Comparison of ENCODE assay signal across 8 mouse cellular contexts in genomic region chr3:84460952-84461351, GRCm38 (mm10). TPM values are rescaled to one million over a fixed set of nuclear protein-coding genes. Genes with fewer than 3 reads are reported as not detected.
DNase-seq lines count a peak whose midpoint lies in the region; ATAC-seq and TF ChIP-seq lines count a peak whose summit lies in the region.
"Had no signal": no experiment of that assay in that cellular context is flagged by ENCODE, and none has a peak within 500 bp of the region (broad histone marks: within the 10 kb centered on the region; RNA-seq: fewer than 3 reads in every experiment).

No protein-coding gene starts in this region.

- TF ChIP-seq CTCF in MEL (IDR thresholded peaks at IDR 0.05 in 2 of 3, conservative IDR thresholded peaks at IDR 0.05 in 1 of 3; ENCODE audit: control insufficient read depth in 1 of 3, insufficient read depth in 1 of 3, low read depth in 2 of 3, low read length in 3 of 3, poor library complexity in 1 of 3, severe bottlenecking in 1 of 3): no peak

- peak overlapping the region; percentile 75 for H3K27ac ChIP-seq in MEL (ENCODE audit: control insufficient read depth, low read depth, low read length)
- H3K27ac ChIP-seq in hindbrain, embryonic 12.5 days: peak overlapping the region; percentile 30; the same call in 1 of the 2 replicates
- H3K27ac ChIP-seq: neural tube, embryonic 13.5 days had no signal

- DNase-seq in MEL (ENCODE audit: low read depth, low spot score) (peak; percentile 91), liver (peak; percentile 87)
- peak; percentile 80 to 84 for DNase-seq in adrenal gland, postnatal 36 days
- DNase-seq in thymus, postnatal 25 days: peak; percentile 12
- no peak for DNase-seq in layer of hippocampus, adult 9-10 months (ENCODE audit: low spot score)
- no peak for DNase-seq in gastrocnemius, postnatal 4 days (ENCODE audit: low spot score in 2 of 2)

- no peaks in the 10 kb centered on the region for H3K27me3 ChIP-seq in MEL (ENCODE audit: control insufficient read depth in 1 of 2, insufficient read depth in 2 of 2, low read length in 2 of 2)
- H3K27me3 ChIP-seq in hindbrain, embryonic 12.5 days: peaks cover 4% of the 10 kb centered on the region; the same call in 1 of the 2 replicates
- H3K27me3 ChIP-seq: neural tube, embryonic 13.5 days had no signal

- TF ChIP-seq POLR2A in MEL (IDR thresholded peaks at IDR 0.05; ENCODE audit: control insufficient read depth in 1 of 2, insufficient read depth in 1 of 2, low read depth in 1 of 2, low read length in 2 of 2, poor library complexity in 1 of 2): no peak

- peak; percentile 92 to 98 for TF ChIP-seq EP300 in MEL (IDR thresholded peaks at IDR 0.05; ENCODE audit: low read depth in 1 of 2, low read length in 2 of 2)

- H3K9ac ChIP-seq in MEL (ENCODE audit: control insufficient read depth, low read depth, low read length, poor library complexity, severe bottlenecking): 0 out of 2 replicates have a peak overlapping the region, but pooled peaks have one; percentile 4
- H3K9ac ChIP-seq in hindbrain, embryonic 12.5 days: no peak overlapping the region
- H3K9ac ChIP-seq: neural tube, embryonic 13.5 days had no signal

- H3K4me2 ChIP-seq in hindbrain, embryonic 12.5 days (replicated peaks): no peak overlapping the region
- H3K4me2 ChIP-seq: neural tube, embryonic 13.5 days had no signal

- WGBS in hindbrain, embryonic 12.5 days: 27% methylated on average over 12 of the region's 12 CpGs

- no peak for TF ChIP-seq RAD21 in MEL (IDR thresholded peaks at IDR 0.05; ENCODE audit: low read depth, low read length)

- peaks cover 25 to 36% of the 10 kb centered on the region in 2 experiments for H3K4me1 ChIP-seq in MEL (ENCODE audit: control insufficient read depth in 1 of 2, insufficient read depth in 2 of 2, low read length in 2 of 2)
- H3K4me1 ChIP-seq in hindbrain, embryonic 12.5 days: peaks cover 18% of the 10 kb centered on the region

- H3K4me3 ChIP-seq in MEL (ENCODE audit: control insufficient read depth in 1 of 2, insufficient read depth in 1 of 2, low read depth in 2 of 2, low read length in 2 of 2): peak overlapping the region; percentile 5 to 12; a peak in 2 of 4 replicates
- H3K4me3 ChIP-seq in hindbrain, embryonic 12.5 days: no peak overlapping the region
- H3K4me3 ChIP-seq: neural tube, embryonic 13.5 days had no signal

- H3K9me3 ChIP-seq in MEL (replicated peaks; ENCODE audit: insufficient read depth, low read length): no peaks in the 10 kb centered on the region
- H3K9me3 ChIP-seq in hindbrain, embryonic 12.5 days (replicated peaks): no peaks in the 10 kb centered on the region
- H3K9me3 ChIP-seq: neural tube, embryonic 13.5 days had no signal

- H3K36me3 ChIP-seq in MEL (ENCODE audit: control insufficient read depth in 1 of 2, insufficient read depth in 2 of 2, low read length in 2 of 2): peaks cover 0 to 24% of the 10 kb centered on the region in 2 experiments; a peak in 2 of 4 replicates
- H3K36me3 ChIP-seq in hindbrain, embryonic 12.5 days: no peaks in the 10 kb centered on the region

- H3K79me2 ChIP-seq in MEL (ENCODE audit: control insufficient read depth, insufficient read depth, low read length, poor library complexity): no peaks in the 10 kb centered on the region

- ATAC-seq in hindbrain, embryonic 12.5 days (ENCODE audit: low FRiP score): no peak

TF ChIP-seq in MEL, 35 proteins besides CTCF, POLR2A, EP300 and RAD21:
- 0 out of 2 replicates have a peak, but pooled peaks have one; percentile 51 for TF ChIP-seq TBP (IDR thresholded peaks at IDR 0.05; ENCODE audit: low read depth, low read length)
- peak; percentile 100 for TF ChIP-seq ETS1 (IDR thresholded peaks at IDR 0.05; ENCODE audit: low read depth, low read length)
- peak; percentile 87 for TF ChIP-seq MAZ (IDR thresholded peaks at IDR 0.05; ENCODE audit: low read depth, low read length)
- peak; percentile 51 for TF ChIP-seq ZC3H11A (IDR thresholded peaks at IDR 0.05; ENCODE audit: low read depth, low read length)
- 0 out of 2 replicates have a peak, but pooled peaks have one; percentile 38 for TF ChIP-seq GABPA (IDR thresholded peaks at IDR 0.05; ENCODE audit: low read depth, low read length)
- peak; percentile 97 for TF ChIP-seq TCF12 (IDR thresholded peaks at IDR 0.05; ENCODE audit: low read depth, low read length)
- peak; percentile 97 for TF ChIP-seq MXI1 (IDR thresholded peaks at IDR 0.05; ENCODE audit: low read depth, low read length)
- TF ChIP-seq KAT2A (conservative IDR thresholded peaks at IDR 0.05; ENCODE audit: low read depth, low read length): peak; percentile 62
- peak; percentile 30; the same call in 1 of the 2 replicates for TF ChIP-seq CHD2 (IDR thresholded peaks at IDR 0.05; ENCODE audit: low read length)
- peak; percentile 35; the same call in 1 of the 2 replicates for TF ChIP-seq NELFE (IDR thresholded peaks at IDR 0.05; ENCODE audit: low read depth, low read length)
- peak; percentile 71; the same call in 1 of the 2 replicates for TF ChIP-seq MEF2A (IDR thresholded peaks at IDR 0.05; ENCODE audit: extremely low read depth, insufficient replicate concordance, low read depth, low read length, poor library complexity, severe bottlenecking)
- TF ChIP-seq TAL1 (IDR thresholded peaks at IDR 0.05; ENCODE audit: low read length): peak; percentile 89
- peak; percentile 95 for TF ChIP-seq USF1 (IDR thresholded peaks at IDR 0.05; ENCODE audit: low read depth, low read length)
- TF ChIP-seq ZMIZ1 (IDR thresholded peaks at IDR 0.05; ENCODE audit: low read depth, low read length): peak; percentile 75
- peak; percentile 66 for TF ChIP-seq HCFC1 (IDR thresholded peaks at IDR 0.05; ENCODE audit: low read depth, low read length)
- peak; percentile 57; the same call in 1 of the 2 replicates for TF ChIP-seq ELF1 (IDR thresholded peaks at IDR 0.05; ENCODE audit: low read depth, low read length)
- TF ChIP-seq UBTF (IDR thresholded peaks at IDR 0.05; ENCODE audit: borderline replicate concordance, insufficient read depth, low read depth, low read length): no peak
- TF ChIP-seq RCOR1 (IDR thresholded peaks at IDR 0.05; ENCODE audit: low read depth, low read length): peak; percentile 96
- TF ChIP-seq MYC (IDR thresholded peaks at IDR 0.05; ENCODE audit: low read depth, low read length): peak; percentile 97
- TF ChIP-seq CHD1 (IDR thresholded peaks at IDR 0.05; ENCODE audit: low read depth, low read length): no peak
- TF ChIP-seq ZNF384 (IDR thresholded peaks at IDR 0.05; ENCODE audit: low read depth, low read length): peak; percentile 33; the same call in 1 of the 2 replicates
- no peak for TF ChIP-seq POLR2AphosphoS5 (IDR thresholded peaks at IDR 0.05; ENCODE audit: borderline replicate concordance, low read depth, low read length)
- 0 out of 2 replicates have a peak, but pooled peaks have one; percentile 11 for TF ChIP-seq SMC3 (IDR thresholded peaks at IDR 0.05; ENCODE audit: low read depth, low read length)
- TF ChIP-seq MAX (IDR thresholded peaks at IDR 0.05; ENCODE audit: low read length): peak; percentile 100
- peak; percentile 87 for TF ChIP-seq MYB (IDR thresholded peaks at IDR 0.05; ENCODE audit: low read depth, low read length)
- TF ChIP-seq MAFK (IDR thresholded peaks at IDR 0.05; ENCODE audit: borderline replicate concordance, low read depth, low read length): peak; percentile 90
- no peak for TF ChIP-seq E2F4 (IDR thresholded peaks at IDR 0.05; ENCODE audit: borderline replicate concordance, low read depth, low read length)
- peak; percentile 98 for TF ChIP-seq BHLHE40 (IDR thresholded peaks at IDR 0.05; ENCODE audit: borderline replicate concordance, low read depth, low read length)
- TF ChIP-seq POLR2AphosphoS2 (IDR thresholded peaks at IDR 0.05; ENCODE audit: low read length): peak; percentile 50; the same call in 1 of the 2 replicates
- TF ChIP-seq SIN3A (IDR thresholded peaks at IDR 0.05; ENCODE audit: low read length): peak; percentile 99
- TF ChIP-seq NRF1 (IDR thresholded peaks at IDR 0.05; ENCODE audit: insufficient read depth, low read depth, low read length, poor library complexity, severe bottlenecking): no peak
- no peak for TF ChIP-seq JUND (IDR thresholded peaks at IDR 0.05; ENCODE audit: low read depth, low read length)
- peak in 1 of 2 experiments; percentile 79; a peak in 2 of 4 replicates for TF ChIP-seq USF2 (IDR thresholded peaks at IDR 0.05; ENCODE audit: borderline replicate concordance in 1 of 2, insufficient read depth in 1 of 2, low read depth in 1 of 2, low read length in 2 of 2)
- TF ChIP-seq ZKSCAN1 (IDR thresholded peaks at IDR 0.05; ENCODE audit: low read depth, low read length): peak; percentile 61; the same call in 1 of the 2 replicates
- TF ChIP-seq GATA1 (IDR thresholded peaks at IDR 0.05; ENCODE audit: low read depth, low read length): peak; percentile 96

RNA-seq across cellular contexts. Expression of gene Fhdc1, which starts 19.3 kb away (rescaled TPM):
- total RNA-seq in MEL (2012; rRNA removed): 0.42 and 0.54 TPM in 2 replicates
- 1 to 10 TPM in 1 of 2 experiments, not detected in 1; 2.0 TPM for polyA plus RNA-seq in MEL (2012; ENCODE audit: insufficient read depth in 1 of 2, insufficient read length in 2 of 2, low read depth in 1 of 2, low replicate concordance in 2 of 2, missing spikeins in 1 of 2)
- 10 to 100 TPM in 1 of 2 experiments, 1 to 10 TPM in 1; 2.8 to 15.7 TPM for total RNA-seq in adrenal gland, postnatal 36 days (2021)
- 5.8 and 6.0 TPM in 2 replicates for polyA plus RNA-seq in hindbrain, embryonic 12.5 days (2016; fragmentation: Nextera tagmentation; extraction: Ambion mirVana)
- 1 to 10 TPM; 3.3 to 4.5 TPM for total RNA-seq in gastrocnemius, postnatal 4 days (2021)

Comparison
In these comparisons a context has a peak if more than half of its experiments do, and no peak if none do; other contexts are left out.
1. DNase-seq: peak in MEL (single experiment), adrenal gland, postnatal 36 days (2 of 2), liver (single experiment) and thymus, postnatal 25 days (single experiment); none in layer of hippocampus, adult 9-10 months (single experiment) and gastrocnemius, postnatal 4 days (0 of 2).